Mouse (Mus musculus) small intestine, adult 2 months (tissue): ENCODE results near the gene Fam240a.

Experiments
- CTCF ChIP-seq: fragments of 200-500 bp; IDR thresholded peaks from 2 replicates; pipeline ENCODE4 v1.5.1; 2012; ENCODE audit warnings: low read depth, mild to moderate bottlenecking, control low read depth, inconsistent platforms, low read length, moderate library complexity, mixed read lengths; ENCODE audit not compliant: insufficient replicate concordance, insufficient read length; ENCODE audit errors: extremely low read depth
- POLR2A ChIP-seq: fragments of 200-500 bp; IDR thresholded peaks from 2 replicates; pipeline ENCODE4 v1.6.1; 2012; ENCODE audit warnings: low read depth, mild to moderate bottlenecking, control low read depth, inconsistent platforms, low read length, moderate library complexity

GRCm38 (mm10) chr9:110952398-110952797 lies 35.7 kb upstream of the Fam240a start:
- TF ChIP-seq POLR2A, result no peak
- TF ChIP-seq CTCF, result no peak
